Mouse (Mus musculus) frontal cortex, postnatal 14 days (tissue): ENCODE data around the gene Scyl2.
"Not testable (repeated sequence)": the region's sequence is repeated elsewhere in the genome, so short reads cannot be mapped to it uniquely, and the experiment has no call there.

ENCODE experiments used
- DNase-seq, 2 experiments: peaks; one replicate each; pipeline ENCODE4 v3.0.0; 2022; ENCODE audit warnings: low spot score in 2 of 2

Gene Scyl2

DNA sequence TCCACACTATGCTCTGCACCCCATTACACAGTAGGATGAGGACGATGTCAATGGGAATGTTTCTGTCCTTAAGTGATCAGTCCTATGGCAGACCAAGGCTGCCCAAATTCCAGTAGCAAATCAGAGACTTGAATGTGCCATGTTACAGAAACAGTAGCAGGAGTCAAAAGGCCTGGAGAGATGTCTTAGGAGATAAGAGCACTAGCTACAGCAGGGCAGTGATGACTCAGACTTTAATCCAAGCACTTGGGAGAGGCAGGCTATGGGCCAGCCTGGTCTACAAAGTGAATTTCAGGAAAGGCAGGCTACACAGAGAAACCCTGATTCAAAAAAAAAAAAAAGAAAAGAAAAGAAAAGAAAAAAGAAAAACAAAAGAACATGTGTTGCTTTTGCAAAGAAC, 6.6 kb downstream of the Scyl2 start:
- no peak for DNase-seq

GRCm38 (mm10) chr10:89678054-89678453, 8.0 kb downstream of the Scyl2 start:
- DNase-seq: no peak

- DNase-seq: no peak
Measured at GRCm38 (mm10) chr10:89676609-89677008, 9.5 kb downstream of the Scyl2 start.

DNA sequence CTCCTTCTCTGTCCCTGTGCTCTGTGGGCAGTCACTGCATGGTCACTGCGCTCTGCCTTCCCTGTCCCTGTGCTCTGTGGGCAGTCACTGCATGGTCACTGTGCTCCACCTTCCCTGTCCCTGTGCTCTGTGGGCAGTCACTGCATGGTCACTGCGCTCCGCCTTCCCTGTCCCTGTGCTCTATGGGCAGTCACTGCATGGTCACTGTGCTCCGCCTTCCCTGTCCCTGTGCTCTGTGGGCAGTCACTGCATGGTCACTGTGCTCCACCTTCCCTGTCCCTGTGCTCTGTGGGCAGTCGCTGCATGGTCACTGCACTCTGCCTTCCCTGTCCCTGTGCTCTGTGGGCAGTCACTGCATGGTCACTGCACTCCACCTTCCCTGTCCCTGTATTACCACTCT, 15.7 kb downstream of the Scyl2 start:
- not testable (repeated sequence) for DNase-seq

DNA sequence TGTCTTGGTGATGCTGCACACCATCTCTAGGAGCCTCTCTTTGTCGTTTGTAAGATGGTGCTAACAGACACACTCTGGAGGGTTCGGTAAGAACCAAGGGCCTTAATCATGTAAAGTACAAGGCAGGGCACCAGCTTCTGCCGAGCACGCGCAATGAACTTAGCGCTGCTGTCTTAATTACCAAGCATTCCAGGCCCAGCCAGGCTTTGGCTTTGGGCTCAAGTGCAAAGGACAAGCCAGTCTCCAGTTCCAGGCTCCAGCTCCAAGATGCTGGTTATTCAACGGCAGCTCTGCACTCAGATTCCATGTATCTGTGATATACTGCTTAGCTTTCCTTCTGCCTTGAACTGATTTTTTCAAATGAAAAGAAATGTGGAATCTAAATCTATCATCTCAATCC, 18.5 kb downstream of the Scyl2 start:
- no peak for DNase-seq

DNA sequence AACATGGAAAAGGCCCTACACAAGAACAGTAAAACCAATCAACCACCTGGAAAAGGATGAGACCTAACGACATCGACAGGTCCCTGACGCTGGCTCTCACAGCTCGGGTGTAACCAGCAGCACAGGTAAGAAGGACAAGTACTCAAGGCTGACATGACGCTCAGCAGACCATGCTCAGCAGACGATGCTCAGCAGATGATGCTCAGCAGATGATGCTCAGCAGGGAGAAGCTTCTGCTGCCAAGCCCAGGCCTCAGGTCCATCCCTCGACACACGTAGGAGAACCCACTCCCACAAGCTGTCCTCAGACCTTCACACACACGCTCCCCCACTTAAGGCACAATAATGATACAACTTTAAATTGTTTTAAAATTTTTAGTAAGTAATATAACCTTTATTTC, 20.4 kb downstream of the Scyl2 start:
- DNase-seq: no peak

- DNase-seq: no peak
Measured at GRCm38 (mm10) chr10:89664977-89665645, 21.0 kb downstream of the Scyl2 start.

DNA sequence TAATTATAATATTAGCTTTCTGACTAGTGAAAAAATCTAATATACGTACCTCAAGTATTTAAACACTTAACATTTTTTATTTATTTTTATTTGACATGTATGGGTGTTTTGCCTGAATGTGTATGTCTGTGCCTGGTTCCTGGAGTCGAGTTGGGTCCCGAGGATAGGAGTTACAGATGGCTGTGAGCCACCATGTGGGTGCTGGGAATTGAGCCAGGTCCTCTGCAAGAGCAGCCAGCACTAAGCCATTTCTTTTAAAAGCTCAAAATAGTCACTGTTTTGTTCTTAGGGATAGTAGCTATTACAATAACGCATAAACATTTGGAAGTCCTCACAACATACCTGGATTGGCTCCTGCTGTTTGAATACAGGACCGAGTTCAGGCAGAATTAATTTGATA, 29.7 kb downstream of the Scyl2 start:
- DNase-seq: no peak

- no peak for DNase-seq
Measured at GRCm38 (mm10) chr10:89652912-89653311, 33.2 kb downstream of the Scyl2 start.

- DNase-seq: no peak
Measured at GRCm38 (mm10) chr10:89651691-89652090, 34.4 kb downstream of the Scyl2 start.

GRCm38 (mm10) chr10:89646918-89647317, 39.2 kb downstream of the Scyl2 start:
- DNase-seq: no peak

- no peak for DNase-seq
Measured at GRCm38 (mm10) chr10:89637001-89637400, 49.1 kb downstream of the Scyl2 start.

DNA sequence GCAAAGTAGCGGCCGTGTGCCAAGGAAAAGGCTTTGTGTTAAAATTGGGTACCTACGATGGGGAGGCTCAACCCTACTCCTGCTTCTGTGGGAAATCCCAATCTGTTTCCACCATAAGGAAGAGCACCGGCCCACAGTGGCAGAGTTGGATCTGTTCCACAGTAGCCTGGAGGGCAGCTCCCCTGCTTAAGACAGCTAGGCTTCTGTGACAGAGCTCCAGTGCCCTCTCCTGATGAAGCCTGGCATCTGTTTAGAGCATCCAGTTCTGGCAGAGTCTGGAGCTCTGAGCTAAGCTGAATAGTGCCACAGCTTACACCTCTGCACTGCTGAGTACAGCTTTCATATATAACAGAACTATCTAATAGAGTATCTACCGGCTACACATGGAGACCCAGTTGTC, 51.1 kb downstream of the Scyl2 start:
- DNase-seq: peak in 1 of 2 experiments; percentile 22

DNA sequence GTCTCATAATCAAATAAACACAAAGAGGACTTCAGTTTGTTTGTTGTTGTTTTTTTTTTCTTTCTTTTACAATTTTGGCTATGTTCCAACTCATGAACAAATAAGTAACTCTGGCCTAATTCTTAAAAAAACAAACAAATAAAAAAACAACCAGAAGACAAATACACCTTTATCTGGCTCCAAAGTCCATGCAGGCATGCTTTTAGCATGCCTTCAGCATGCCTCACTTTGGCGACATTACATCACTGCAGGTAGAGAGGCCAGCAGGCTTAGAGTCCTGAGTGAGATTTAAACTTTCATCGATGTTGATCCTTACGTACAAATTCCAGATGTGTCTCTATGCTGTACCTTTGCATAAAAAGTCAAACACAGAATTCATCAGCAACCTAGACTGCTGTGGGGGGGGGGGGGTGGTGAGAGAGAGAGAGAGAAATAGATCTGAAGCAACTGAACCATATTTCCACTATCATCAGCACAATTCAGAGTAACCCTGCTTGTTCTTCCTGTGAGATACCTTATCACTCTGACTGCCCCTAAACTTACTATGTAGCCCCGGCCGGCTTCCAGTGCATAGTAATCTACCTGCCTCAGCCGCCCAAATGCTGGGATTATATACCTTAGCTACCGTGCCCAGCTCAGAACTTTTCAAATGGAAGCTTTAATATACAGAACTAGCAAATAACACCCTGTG, 52.2 kb downstream of the Scyl2 start:
- DNase-seq: no peak

DNA sequence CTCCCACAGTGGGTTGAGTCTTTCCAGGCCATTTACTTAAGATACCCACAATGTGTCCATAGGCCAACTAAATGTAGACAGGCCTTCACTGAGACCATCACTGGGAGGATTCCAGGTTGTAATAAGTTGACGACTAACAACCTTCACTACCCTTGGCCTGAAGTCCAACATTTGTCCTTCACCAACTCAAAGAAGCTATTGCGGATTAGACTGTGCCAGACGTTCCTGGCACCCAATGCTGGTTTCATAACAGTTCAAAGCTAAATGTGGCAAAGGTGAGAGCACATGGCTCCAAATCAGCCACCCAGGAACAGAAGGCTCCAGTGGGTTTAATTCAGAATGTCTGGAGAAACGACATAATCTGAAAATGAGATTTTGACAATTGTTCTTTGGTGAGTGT, 53.0 kb downstream of the Scyl2 start:
- no peak for DNase-seq

- no peak for DNase-seq
Measured at GRCm38 (mm10) chr10:89631831-89632230, 54.3 kb downstream of the Scyl2 start.

- DNase-seq: no peak
Measured at GRCm38 (mm10) chr10:89630564-89630963, 55.5 kb downstream of the Scyl2 start.

- DNase-seq: peak in 1 of 2 experiments; percentile 18
Measured at GRCm38 (mm10) chr10:89630052-89630451, 56.0 kb downstream of the Scyl2 start.

DNA sequence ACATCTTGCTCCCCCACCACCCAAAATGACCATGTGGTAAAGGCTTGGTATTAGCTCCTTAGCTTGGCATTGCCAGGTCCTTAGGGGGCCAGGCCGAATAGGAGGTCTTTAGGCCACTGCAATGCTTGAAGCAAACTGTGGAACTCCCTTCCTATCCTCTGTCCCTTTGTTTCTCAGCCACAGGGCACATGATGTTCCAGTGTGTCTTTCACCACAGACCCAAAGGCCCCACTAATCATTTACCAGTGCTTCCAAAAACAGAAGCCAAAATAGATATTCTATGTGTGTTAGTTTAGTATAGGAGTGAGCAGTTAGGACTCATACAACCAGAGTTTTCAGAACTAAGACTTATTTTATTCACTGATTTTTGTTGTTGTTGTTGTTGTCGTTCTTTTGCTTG, 59.4 kb downstream of the Scyl2 start:
- DNase-seq: no peak

DNA sequence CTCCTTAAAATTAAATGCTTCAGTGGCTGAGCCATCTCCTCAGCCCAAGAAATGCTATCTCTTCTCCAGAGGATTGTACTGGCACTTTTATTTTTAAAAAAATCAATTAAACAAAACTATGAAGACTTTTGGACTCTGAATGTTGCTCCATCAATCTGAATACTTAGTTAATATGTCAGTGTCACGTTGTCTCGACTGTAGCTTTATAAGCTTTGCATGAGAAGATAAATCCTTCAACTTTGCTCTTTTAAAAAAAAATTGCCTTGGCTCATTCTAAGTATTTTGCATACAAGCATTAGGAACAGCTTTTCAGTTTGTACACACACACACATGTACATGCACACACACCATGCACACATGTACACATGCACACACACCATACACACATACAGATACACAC, 61.9 kb downstream of the Scyl2 start:
- no peak for DNase-seq

- DNase-seq: no peak
Measured at GRCm38 (mm10) chr10:89621129-89621528, 65.0 kb downstream of the Scyl2 start, which contains the start of gene Slc17a8. TSS of gene Slc17a8 (minus strand) at chr10:89621253.

GRCm38 (mm10) chr10:89599311-89599710, 86.8 kb downstream of the Scyl2 start:
- no peak for DNase-seq

DNA sequence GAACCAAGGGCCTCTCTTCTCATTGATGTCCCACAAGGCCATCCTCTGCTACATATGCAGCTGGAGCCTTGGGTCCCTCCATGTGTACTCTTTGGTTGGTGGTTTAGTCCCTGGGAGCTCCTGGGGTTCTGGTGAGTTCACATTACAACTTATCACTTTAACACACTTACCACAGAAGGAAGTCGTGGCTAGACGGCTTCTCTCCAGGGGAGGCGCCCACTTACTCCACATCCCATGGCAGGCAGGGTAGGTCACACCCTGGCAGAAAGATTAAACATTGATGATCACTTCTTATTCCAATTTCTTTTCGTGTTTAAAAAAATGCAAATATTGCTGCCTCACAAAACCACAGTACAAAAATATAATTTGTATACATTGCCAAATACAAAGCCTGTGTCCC, 88.8 kb downstream of the Scyl2 start:
- no peak for DNase-seq

- no peak for DNase-seq
Measured at GRCm38 (mm10) chr10:89595935-89596334, 90.2 kb downstream of the Scyl2 start.
